Mouse (Mus musculus): Measurements from ENCODE around the gene Trpc1. TPM values are rescaled to one million over a fixed set of nuclear protein-coding genes. Genes with fewer than 3 reads are reported as not detected.

The Trpc1 gene
- total and polyA plus RNA-seq, 3 experiments, result 0.15 to 0.50 TPM; not detected in 1

GRCm38 (mm10) chr9:95672760-95673159 is 77.4 kb downstream of the Trpc1 start:
- Histone ChIP-seq H3K4me3 (ENCODE audit: control insufficient read depth in 1 of 2, insufficient read depth in 1 of 2, low read depth in 2 of 2, low read length in 2 of 2) (no peak overlapping the region), H3K27ac (ENCODE audit: control insufficient read depth, low read depth, low read length) (no peak overlapping the region), H3K27me3 (ENCODE audit: control insufficient read depth in 1 of 2, insufficient read depth in 2 of 2, low read length in 2 of 2) (no peaks in the 10 kb centered on the region; a peak in 1 of 4 replicates), H3K36me3 (ENCODE audit: control insufficient read depth in 1 of 2, insufficient read depth in 2 of 2, low read length in 2 of 2) (no peaks in the 10 kb centered on the region), H3K79me2 (ENCODE audit: control insufficient read depth, insufficient read depth, low read length, poor library complexity) (no peaks in the 10 kb centered on the region), H3K4me1 (ENCODE audit: control insufficient read depth in 1 of 2, insufficient read depth in 2 of 2, low read length in 2 of 2) (no peaks in the 10 kb centered on the region), H3K9me3 (replicated peaks; ENCODE audit: insufficient read depth, low read length) (no peaks in the 10 kb centered on the region), H3K9ac (ENCODE audit: control insufficient read depth, low read depth, low read length, poor library complexity, severe bottlenecking) (no peak overlapping the region)
- peak; percentile 51 for DNase-seq (ENCODE audit: low read depth, low spot score)
- TF ChIP-seq MAZ (IDR thresholded peaks at IDR 0.05; ENCODE audit: low read depth, low read length) (no peak), GABPA (IDR thresholded peaks at IDR 0.05; ENCODE audit: low read depth, low read length) (no peak), MYC (IDR thresholded peaks at IDR 0.05; ENCODE audit: low read depth, low read length) (no peak), EP300 (IDR thresholded peaks at IDR 0.05; ENCODE audit: low read depth in 1 of 2, low read length in 2 of 2) (no peak), USF1 (IDR thresholded peaks at IDR 0.05; ENCODE audit: low read depth, low read length) (no peak), RCOR1 (IDR thresholded peaks at IDR 0.05; ENCODE audit: low read depth, low read length) (no peak), CHD1 (IDR thresholded peaks at IDR 0.05; ENCODE audit: low read depth, low read length) (no peak), NRF1 (IDR thresholded peaks at IDR 0.05; ENCODE audit: insufficient read depth, low read depth, low read length, poor library complexity, severe bottlenecking) (no peak), JUND (IDR thresholded peaks at IDR 0.05; ENCODE audit: low read depth, low read length) (no peak), CHD2 (IDR thresholded peaks at IDR 0.05; ENCODE audit: low read length) (no peak), ETS1 (IDR thresholded peaks at IDR 0.05; ENCODE audit: low read depth, low read length) (no peak), CTCF (IDR thresholded peaks at IDR 0.05 in 2 of 3, conservative IDR thresholded peaks at IDR 0.05 in 1 of 3; ENCODE audit: control insufficient read depth in 1 of 3, insufficient read depth in 1 of 3, low read depth in 2 of 3, low read length in 3 of 3, poor library complexity in 1 of 3, severe bottlenecking in 1 of 3) (peak; percentile 57 to 65 (median 64)), ZKSCAN1 (IDR thresholded peaks at IDR 0.05; ENCODE audit: low read depth, low read length) (no peak), SIN3A (IDR thresholded peaks at IDR 0.05; ENCODE audit: low read length) (no peak), TCF12 (IDR thresholded peaks at IDR 0.05; ENCODE audit: low read depth, low read length) (no peak), SMC3 (IDR thresholded peaks at IDR 0.05; ENCODE audit: low read depth, low read length) (peak; percentile 66), E2F4 (IDR thresholded peaks at IDR 0.05; ENCODE audit: borderline replicate concordance, low read depth, low read length) (no peak), HCFC1 (IDR thresholded peaks at IDR 0.05; ENCODE audit: low read depth, low read length) (no peak), ZC3H11A (IDR thresholded peaks at IDR 0.05; ENCODE audit: low read depth, low read length) (peak; percentile 68), GATA1 (IDR thresholded peaks at IDR 0.05; ENCODE audit: low read depth, low read length) (no peak), USF2 (IDR thresholded peaks at IDR 0.05; ENCODE audit: borderline replicate concordance in 1 of 2, insufficient read depth in 1 of 2, low read depth in 1 of 2, low read length in 2 of 2) (no peak), RAD21 (IDR thresholded peaks at IDR 0.05; ENCODE audit: low read depth, low read length) (peak; percentile 60)

Measured in MEL (cell line).